Comparison of ENCODE assay signal across 14 mouse cellular contexts in the genomic region with DNA sequence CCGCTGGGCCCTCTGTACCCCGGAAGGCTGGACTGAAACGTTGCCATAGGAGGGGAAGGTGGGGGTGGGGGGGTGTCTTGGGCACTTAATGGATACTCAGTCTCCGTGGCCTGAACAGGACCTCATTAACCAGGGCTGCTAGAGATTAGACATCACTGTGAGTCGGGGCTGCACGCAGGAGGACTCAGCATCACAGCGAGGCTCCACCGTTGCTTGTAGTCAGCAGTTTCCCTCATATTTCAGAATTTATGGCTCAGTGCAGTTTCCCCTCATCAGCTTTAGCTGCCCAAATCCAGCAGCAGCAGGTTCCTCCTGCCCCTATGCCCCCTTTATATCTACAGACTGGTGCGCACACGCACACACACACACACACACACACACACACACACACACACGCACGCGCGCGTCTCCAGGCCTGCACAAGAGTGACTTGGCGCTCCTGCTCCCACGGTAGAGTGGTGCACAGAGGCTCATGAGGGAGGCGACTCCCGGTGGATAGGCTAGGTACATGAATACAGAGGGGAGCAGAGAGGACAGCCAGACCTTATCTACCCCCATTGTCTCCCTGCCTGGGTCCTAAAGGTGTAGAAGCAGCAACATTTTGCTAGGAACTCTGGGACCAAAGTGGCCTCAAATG.
DNase-seq lines count a peak whose midpoint lies in the region; ATAC-seq and TF ChIP-seq lines count a peak whose summit lies in the region.
"Had no signal": no experiment of that assay in that cellular context is flagged by ENCODE, and none has a peak within 500 bp of the region (broad histone marks: within the 10 kb centered on the region; RNA-seq: fewer than 3 reads in every experiment).

No protein-coding gene starts in this region.

- 40% methylated on average over 19 of the region's 19 CpGs for WGBS in kidney, embryonic 14.5 days
- 70% methylated on average over 19 of the region's 19 CpGs for WGBS in embryonic facial prominence, embryonic 10.5 days
- WGBS in hindbrain, embryonic 15.5 days = 52% methylated on average over 19 of the region's 19 CpGs
- WGBS in midbrain, postnatal 0 days = 62% methylated on average over 19 of the region's 19 CpGs

- no peak for DNase-seq in kidney, adult 18-20 months
- DNase-seq in embryonic facial prominence, embryonic 10.5 days (ENCODE audit: low spot score) = peak; percentile 47
- DNase-seq in midbrain, postnatal 0 days (ENCODE audit: low spot score) = peak; percentile 10
- no peak for DNase-seq in left cerebral cortex, adult 8-10 months (ENCODE audit: low spot score in 2 of 2)
- DNase-seq in ovary, postnatal 10 days (ENCODE audit: low spot score) = no peak
- DNase-seq in layer of hippocampus, adult 2 months (ENCODE audit: low spot score in 2 of 2) = no peak
- DNase-seq: B cell, adult 2 months; kidney, adult 9 months had no signal

- H3K27me3 ChIP-seq in kidney, embryonic 14.5 days (ENCODE audit: control insufficient read depth, insufficient read depth, low read length) = no peaks in the 10 kb centered on the region
- no peaks in the 10 kb centered on the region for H3K27me3 ChIP-seq in embryonic facial prominence, embryonic 10.5 days (replicated peaks; ENCODE audit: low read depth, poor library complexity, severe bottlenecking)
- no peaks in the 10 kb centered on the region for H3K27me3 ChIP-seq in hindbrain, embryonic 15.5 days
- no peaks in the 10 kb centered on the region for H3K27me3 ChIP-seq in midbrain, postnatal 0 days (ENCODE audit: insufficient read depth, low read length)
- H3K27me3 ChIP-seq: heart, embryonic 15.5 days; limb, embryonic 15.5 days; stomach, embryonic 15.5 days had no signal

- H3K36me3 ChIP-seq in kidney, embryonic 14.5 days (ENCODE audit: control insufficient read depth, insufficient read depth, low read length) = no peaks in the 10 kb centered on the region
- H3K36me3 ChIP-seq in embryonic facial prominence, embryonic 10.5 days (replicated peaks) = no peaks in the 10 kb centered on the region
- no peaks in the 10 kb centered on the region for H3K36me3 ChIP-seq in hindbrain, embryonic 15.5 days
- H3K36me3 ChIP-seq in midbrain, postnatal 0 days (ENCODE audit: insufficient read depth, low read length) = no peaks in the 10 kb centered on the region
- H3K36me3 ChIP-seq: heart, embryonic 15.5 days; limb, embryonic 15.5 days; stomach, embryonic 15.5 days had no signal

- H3K4me1 ChIP-seq in kidney, embryonic 14.5 days (ENCODE audit: control insufficient read depth, insufficient read depth, low read length) = peaks cover 31% of the 10 kb centered on the region
- peaks cover 34% of the 10 kb centered on the region for H3K4me1 ChIP-seq in embryonic facial prominence, embryonic 10.5 days
- peaks cover 15% of the 10 kb centered on the region for H3K4me1 ChIP-seq in hindbrain, embryonic 15.5 days (replicated peaks)
- 0 out of 2 replicates have a peak, but pooled peaks cover 5% of the 10 kb centered on the region for H3K4me1 ChIP-seq in midbrain, postnatal 0 days (ENCODE audit: insufficient read depth, low read length)
- H3K4me1 ChIP-seq: heart, embryonic 15.5 days; stomach, embryonic 15.5 days had no signal

- no peak overlapping the region for H3K9ac ChIP-seq in kidney, embryonic 14.5 days (ENCODE audit: low read depth, low read length)
- H3K9ac ChIP-seq in hindbrain, embryonic 15.5 days = no peak overlapping the region
- no peak overlapping the region for H3K9ac ChIP-seq in midbrain, postnatal 0 days (replicated peaks; ENCODE audit: low read length, poor library complexity, severe bottlenecking)
- H3K9ac ChIP-seq: heart, embryonic 15.5 days; limb, embryonic 15.5 days; stomach, embryonic 15.5 days had no signal

- peaks cover 6% of the 10 kb centered on the region; the same call in 1 of the 2 replicates for H3K9me3 ChIP-seq in kidney, embryonic 14.5 days (ENCODE audit: control insufficient read depth, low read length)
- peaks cover 9% of the 10 kb centered on the region for H3K9me3 ChIP-seq in embryonic facial prominence, embryonic 10.5 days
- H3K9me3 ChIP-seq in hindbrain, embryonic 15.5 days = no peaks in the 10 kb centered on the region
- no peaks in the 10 kb centered on the region for H3K9me3 ChIP-seq in midbrain, postnatal 0 days (ENCODE audit: low read length)
- H3K9me3 ChIP-seq: heart, embryonic 15.5 days; limb, embryonic 15.5 days; stomach, embryonic 15.5 days had no signal

- H3K4me2 ChIP-seq in kidney, embryonic 14.5 days (replicated peaks; ENCODE audit: low read depth, low read length) = no peak overlapping the region
- H3K4me2 ChIP-seq in hindbrain, embryonic 15.5 days = no peak overlapping the region
- no peak overlapping the region for H3K4me2 ChIP-seq in midbrain, postnatal 0 days (ENCODE audit: low read depth, low read length, poor library complexity, severe bottlenecking)
- H3K4me2 ChIP-seq: heart, embryonic 15.5 days; limb, embryonic 15.5 days; stomach, embryonic 15.5 days had no signal

- H3K4me3 ChIP-seq in kidney, embryonic 14.5 days (ENCODE audit: low read length) = no peak overlapping the region
- no peak overlapping the region for H3K4me3 ChIP-seq in embryonic facial prominence, embryonic 10.5 days
- no peak overlapping the region for H3K4me3 ChIP-seq in hindbrain, embryonic 15.5 days
- no peak overlapping the region for H3K4me3 ChIP-seq in midbrain, postnatal 0 days (ENCODE audit: low read depth, low read length)
- H3K4me3 ChIP-seq in layer of hippocampus, adult 2 months = no peak overlapping the region
- H3K4me3 ChIP-seq: heart, embryonic 15.5 days; limb, embryonic 15.5 days; megakaryocyte, embryonic 14.5 days; stomach, embryonic 15.5 days had no signal

- ATAC-seq in kidney, embryonic 14.5 days (ENCODE audit: low FRiP score, low TSS enrichment) = 0 out of 2 replicates have a peak, but pooled peaks have one; percentile 9
- peak; percentile 60; the same call in 1 of the 2 replicates for ATAC-seq in hindbrain, embryonic 15.5 days (ENCODE audit: low FRiP score, low read depth)
- peak; percentile 67 for ATAC-seq in midbrain, postnatal 0 days (ENCODE audit: low FRiP score)

- TF ChIP-seq CTCF in midbrain, postnatal 0 days (IDR thresholded peaks at IDR 0.05) = no peak
- TF ChIP-seq CTCF in layer of hippocampus, adult 2 months (conservative IDR thresholded peaks at IDR 0.05) = no peak

- H3K27ac ChIP-seq in kidney, embryonic 14.5 days (ENCODE audit: low read depth, low read length) = peak overlapping the region; percentile 81
- H3K27ac ChIP-seq in embryonic facial prominence, embryonic 10.5 days (replicated peaks) = peak overlapping the region; percentile 54
- no peak overlapping the region for H3K27ac ChIP-seq in hindbrain, embryonic 15.5 days (replicated peaks)
- peak overlapping the region; percentile 18; the same call in 1 of the 2 replicates for H3K27ac ChIP-seq in midbrain, postnatal 0 days (ENCODE audit: low read depth, low read length)
- H3K27ac ChIP-seq in layer of hippocampus, adult 2 months = no peak overlapping the region
- H3K27ac ChIP-seq: heart, embryonic 15.5 days; limb, embryonic 15.5 days; stomach, embryonic 15.5 days had no signal

Comparison
In these comparisons a context has a peak if more than half of its experiments do, and no peak if none do; other contexts are left out.
1. ATAC-seq: peak in every context shown above with its lines; median percentile 67 in midbrain, postnatal 0 days; 60 in hindbrain, embryonic 15.5 days; 9 in kidney, embryonic 14.5 days.
2. H3K27ac ChIP-seq: peak in kidney, embryonic 14.5 days (single experiment), embryonic facial prominence, embryonic 10.5 days (single experiment) and midbrain, postnatal 0 days (single experiment); none in hindbrain, embryonic 15.5 days (single experiment) and layer of hippocampus, adult 2 months (single experiment).
3. DNase-seq: peak in embryonic facial prominence, embryonic 10.5 days (single experiment) and midbrain, postnatal 0 days (single experiment); none in kidney, adult 18-20 months (single experiment), left cerebral cortex, adult 8-10 months (0 of 2), ovary, postnatal 10 days (single experiment) and layer of hippocampus, adult 2 months (0 of 2).